Mouse (Mus musculus) T-helper 17 cell (primary cell): Measurements from ENCODE around the gene Rerg.

Experiments used
- in situ Hi-C, 2 experiments: fragments of 300-600 bp; cut with MboI, MseI; formaldehyde crosslinking; loops; 1 replicate in 1 of 2; 2 replicates in 1 of 2; pipeline ENCODE4 v1.15.1; 2025; ENCODE audit warnings: high pct_unique_total_duplicates in 2 of 2

The Rerg gene

DNA sequence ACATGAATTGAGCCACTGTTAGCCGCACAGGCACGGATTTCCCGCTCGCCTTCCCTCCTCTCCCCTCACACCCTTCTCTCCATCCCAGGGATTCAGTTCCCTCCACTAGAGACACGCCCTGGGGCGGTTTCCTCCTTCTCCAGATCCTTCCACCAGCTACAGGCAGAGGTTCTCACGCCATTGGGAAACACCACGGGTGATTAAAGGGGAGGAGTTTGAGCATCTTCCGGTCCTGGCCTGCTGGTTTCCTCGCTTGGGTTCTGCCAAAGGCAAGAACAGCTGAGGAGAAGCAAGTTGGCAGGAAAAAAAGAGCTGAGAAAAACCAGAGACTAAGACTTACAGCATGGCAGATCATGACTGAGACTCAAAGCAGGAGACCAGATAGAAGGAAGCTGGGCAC lies 6.7 kb downstream of the Rerg start:
- in situ Hi-C loops = loop anchor here in 1 of 2 experiments (10.0 kb wide), 1 partner anchor 289 kb away; the partner anchor contains the start of gene Mgp

DNA sequence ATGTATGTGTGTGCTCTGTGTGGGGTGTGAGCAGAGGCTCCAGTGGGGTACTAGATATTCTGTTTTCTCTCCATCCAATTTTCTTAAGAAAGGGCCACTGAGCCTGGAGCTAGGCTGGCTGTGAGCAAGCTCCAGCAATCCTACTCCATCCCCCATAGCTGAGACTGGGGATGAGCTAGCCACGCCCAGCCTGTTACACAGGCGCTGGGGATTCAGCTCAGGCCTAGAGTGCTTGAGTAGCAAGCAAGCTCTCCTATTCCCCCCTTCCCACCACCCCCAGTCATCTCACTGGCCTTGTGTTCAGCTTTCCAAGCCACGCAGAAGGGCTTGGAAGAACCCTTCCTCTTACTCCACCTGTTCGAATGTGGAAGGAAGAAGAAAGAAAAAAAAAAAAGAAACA lies 7.2 kb downstream of the Rerg start:
- in situ Hi-C loops = loop anchor here in 1 of 2 experiments (10.0 kb wide), 1 partner anchor 288 kb away; the partner anchor contains the start of gene Mgp

DNA sequence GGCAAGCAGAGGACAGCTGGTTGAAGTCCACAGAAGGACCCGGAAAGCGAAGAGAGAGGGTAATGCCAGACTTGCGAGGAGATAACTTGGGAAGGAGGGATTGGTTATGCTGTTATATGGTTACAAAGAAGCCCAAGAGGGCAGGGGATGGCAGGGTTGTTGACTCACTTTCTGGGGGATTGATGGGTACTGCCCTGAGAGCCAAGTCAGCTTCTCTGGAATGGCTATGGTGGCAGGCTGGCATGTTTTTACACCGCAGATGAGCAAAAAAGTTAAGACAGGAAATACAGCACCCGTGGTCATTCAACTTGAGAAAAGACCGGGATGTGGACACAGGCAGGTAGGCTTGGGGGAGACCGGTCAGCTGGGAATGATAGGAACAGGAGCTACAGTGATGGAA lies 7.8 kb downstream of the Rerg start:
- in situ Hi-C loops = loop anchor here in 1 of 2 experiments (10.0 kb wide), 1 partner anchor 288 kb away; the partner anchor contains the start of gene Mgp

- in situ Hi-C loops = loop anchor here in 1 of 2 experiments (10.0 kb wide), 1 partner anchor 287 kb away; the partner anchor contains the start of gene Mgp
Measured at GRCm38 (mm10) chr6:137161491-137162088, 8.7 kb downstream of the Rerg start.

DNA sequence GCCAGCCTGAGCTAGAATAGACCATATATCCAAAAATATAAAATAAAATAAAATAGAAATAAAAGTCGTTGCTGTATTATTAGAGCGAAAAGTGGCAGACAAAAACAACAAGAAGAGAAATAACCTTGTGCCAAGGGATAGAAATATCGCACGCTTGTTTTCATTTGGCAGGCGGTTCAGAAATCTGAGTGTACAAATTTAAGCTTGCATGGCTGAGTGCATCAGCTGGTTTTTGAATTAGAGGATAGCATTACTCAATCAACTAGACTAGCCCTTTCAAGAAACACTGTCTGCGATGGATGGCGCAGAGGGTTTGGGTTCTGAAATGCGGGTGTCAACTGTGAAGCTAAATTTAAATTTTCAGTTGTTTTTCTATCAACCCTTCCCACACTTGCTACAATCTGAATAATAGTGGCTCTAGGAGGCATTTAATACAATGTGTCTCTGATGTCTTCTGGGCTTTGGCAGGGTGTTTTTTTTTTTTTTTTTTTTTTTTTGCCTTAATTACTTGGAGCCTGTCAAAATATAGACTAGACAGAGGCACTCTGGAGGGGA lies 10.8 kb downstream of the Rerg start:
- in situ Hi-C loops = no loop called here

DNA sequence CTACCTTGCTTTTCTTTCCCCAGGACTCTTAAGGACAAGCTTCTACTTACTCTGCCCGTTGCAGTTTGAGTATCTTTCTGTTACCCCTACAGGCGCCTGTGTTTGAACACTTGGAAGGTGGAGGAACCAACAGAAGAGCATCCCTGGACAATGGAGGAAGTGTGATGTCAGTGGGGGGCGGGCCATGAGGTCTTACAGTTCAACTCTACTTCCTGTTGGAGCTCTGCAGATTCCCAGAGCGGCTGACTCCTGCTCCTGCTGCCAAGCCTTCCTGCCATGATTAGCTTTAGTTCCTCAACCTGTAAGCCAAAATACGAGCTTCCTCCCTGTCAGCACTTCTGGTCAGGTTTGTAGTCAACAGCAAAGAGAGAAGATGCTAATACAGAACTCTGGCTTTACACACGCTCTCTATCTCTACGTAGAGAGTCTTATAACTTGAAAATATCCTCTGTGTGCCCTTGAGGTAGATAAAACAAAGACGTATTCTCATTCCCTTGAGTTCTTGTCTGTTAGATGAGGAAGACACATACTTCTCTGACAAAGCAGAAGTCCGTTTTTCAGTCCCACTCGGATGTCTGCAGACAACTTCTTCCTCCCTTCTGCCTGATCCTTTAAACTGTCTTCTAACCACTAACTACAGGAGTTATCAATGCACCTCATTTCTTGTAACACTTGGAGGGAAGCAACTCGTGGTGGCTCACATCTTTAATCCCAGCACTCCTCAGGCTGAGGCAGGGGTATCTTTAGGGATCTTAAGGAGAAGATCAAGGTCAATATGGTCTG lies 13.7 kb downstream of the Rerg start:
- in situ Hi-C loops = no loop called here

DNA sequence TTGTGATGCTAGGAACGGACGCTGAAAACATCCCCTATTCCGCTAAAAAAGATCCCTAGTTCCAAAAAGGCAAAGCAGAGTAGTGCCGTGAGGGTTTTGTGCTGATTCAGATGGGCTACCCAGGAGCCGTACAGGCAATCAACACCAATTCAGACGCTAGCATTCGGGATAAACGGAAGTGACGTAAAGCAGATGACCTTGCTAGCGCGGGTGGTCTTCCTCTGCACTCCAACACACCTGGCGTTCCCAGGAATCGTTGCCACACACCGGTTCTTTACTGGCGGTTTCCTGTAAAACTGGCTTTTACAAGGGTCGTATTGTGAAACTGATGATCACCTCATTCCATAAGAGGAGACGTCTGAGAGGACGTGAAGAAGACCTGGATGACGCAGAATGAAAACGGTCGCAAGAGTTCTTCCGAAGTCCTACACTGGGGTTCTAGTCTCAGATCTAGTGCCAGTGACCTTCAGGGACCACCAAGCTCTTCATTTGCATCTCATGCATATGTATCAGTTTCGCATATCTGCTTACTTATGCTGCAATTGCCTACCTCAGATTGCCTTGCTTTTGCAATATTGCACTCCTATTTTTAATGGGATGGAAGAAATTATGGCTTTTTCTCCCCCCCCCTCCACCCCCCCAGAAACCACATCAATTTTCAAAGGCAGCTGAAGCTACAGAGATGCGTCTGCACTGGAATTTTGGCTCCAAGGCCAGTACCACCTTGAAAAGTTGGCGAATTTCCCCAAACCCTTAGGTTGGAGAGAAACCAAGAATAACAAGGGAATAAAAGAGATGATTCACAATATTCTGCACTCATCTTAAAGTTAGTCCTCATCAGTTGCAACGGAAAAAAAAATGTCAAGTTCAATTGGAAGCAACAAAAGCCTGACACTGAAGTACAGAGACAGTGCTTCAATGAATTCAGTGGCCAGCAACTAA lies 14.8 kb downstream of the Rerg start:
- in situ Hi-C loops = no loop called here

DNA sequence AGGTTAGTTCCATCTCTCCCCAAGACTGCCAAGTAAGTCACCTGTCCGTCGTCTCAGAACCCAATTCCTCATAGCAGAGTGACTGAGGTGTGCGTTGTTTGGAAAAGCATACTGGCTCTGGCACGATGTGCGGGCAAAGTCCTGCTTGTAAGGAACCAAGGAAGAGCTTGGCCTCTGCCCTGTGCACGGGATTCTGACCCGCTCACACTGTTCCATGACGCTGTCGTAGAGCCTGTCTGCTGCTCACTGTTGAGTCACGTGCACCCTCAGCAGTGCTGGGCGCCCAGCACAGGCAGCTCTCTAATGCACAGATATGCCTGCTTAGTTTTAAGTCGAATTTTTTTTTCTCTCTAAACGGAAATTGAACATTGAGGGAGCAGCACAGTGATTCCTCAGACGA lies 17.3 kb downstream of the Rerg start:
- in situ Hi-C loops = no loop called here

- in situ Hi-C loops = no loop called here
Measured at GRCm38 (mm10) chr6:137151015-137151414, 19.3 kb downstream of the Rerg start.

DNA sequence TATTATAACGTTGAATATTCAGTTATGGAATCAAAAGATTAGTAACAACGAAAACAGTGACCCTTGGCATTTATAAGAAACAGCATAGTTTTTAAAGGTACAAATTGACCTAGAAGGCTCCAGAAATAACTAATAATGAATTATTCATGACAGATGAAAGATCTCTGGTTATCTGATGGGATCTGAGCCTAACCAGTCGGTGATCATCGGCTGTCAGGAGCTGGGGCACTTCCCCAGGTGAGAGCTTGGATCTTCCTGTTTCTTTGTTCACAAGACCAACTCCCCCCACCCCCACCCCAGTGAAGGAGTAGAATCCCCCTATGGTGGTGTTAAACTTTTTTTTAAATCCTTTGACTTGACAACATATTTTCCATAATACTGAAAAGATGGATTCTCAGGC lies 20.5 kb downstream of the Rerg start:
- in situ Hi-C loops = no loop called here

GRCm38 (mm10) chr6:137146910-137147309 lies 23.4 kb downstream of the Rerg start:
- in situ Hi-C loops = no loop called here

DNA sequence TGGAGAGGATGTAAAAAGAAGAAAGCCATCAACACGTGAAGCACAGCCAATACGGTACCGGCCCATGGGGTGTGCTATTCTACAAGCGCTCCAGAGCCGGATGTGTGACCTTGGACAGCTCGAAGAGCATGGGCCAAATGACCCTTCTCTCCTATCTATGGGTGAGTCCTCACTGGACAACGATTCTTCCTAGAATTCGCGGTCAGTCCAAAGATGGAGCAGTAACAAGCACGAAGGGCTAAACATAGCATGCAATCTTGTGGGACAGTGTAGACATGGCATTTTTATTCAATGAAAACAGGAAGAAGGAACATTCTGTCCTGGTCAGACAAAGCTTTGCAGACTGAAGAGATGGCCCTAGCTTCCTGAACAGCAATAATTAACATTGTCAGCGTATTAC lies 24.7 kb downstream of the Rerg start:
- in situ Hi-C loops = no loop called here

- in situ Hi-C loops = no loop called here
Measured at GRCm38 (mm10) chr6:137144958-137145535, 25.2 kb downstream of the Rerg start.

GRCm38 (mm10) chr6:137144526-137144840 lies 25.8 kb downstream of the Rerg start:
- in situ Hi-C loops = no loop called here

GRCm38 (mm10) chr6:137143818-137144525 lies 26.3 kb downstream of the Rerg start:
- in situ Hi-C loops = no loop called here

GRCm38 (mm10) chr6:137142796-137143195 lies 27.5 kb downstream of the Rerg start:
- in situ Hi-C loops = no loop called here

DNA sequence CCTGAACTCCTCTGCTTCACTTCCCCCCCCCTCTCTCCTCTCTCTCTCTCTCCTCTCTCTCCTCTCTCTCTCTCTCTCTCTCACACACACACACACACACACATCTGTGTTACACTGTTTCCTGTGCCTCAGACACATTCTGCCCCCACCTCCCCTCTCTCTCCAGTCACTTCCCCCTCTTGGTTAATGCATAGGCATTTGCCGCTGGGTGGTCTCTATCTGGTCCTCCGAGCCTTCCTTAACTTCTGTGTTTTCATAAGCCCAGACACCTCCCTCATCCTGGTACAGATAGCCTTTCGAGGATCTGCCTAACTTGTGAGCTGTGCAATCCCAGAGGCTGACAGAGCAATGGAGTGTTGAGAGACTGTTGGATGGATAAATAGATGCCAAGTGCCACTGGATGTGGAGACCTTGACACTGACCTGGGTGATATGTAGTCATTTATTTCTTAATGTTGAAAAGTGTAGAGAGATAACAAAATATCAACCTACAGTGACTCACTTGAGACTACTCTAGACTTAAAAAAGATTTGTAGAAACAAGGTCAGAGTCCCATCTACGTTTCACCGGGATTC lies 29.0 kb downstream of the Rerg start:
- in situ Hi-C loops = no loop called here

DNA sequence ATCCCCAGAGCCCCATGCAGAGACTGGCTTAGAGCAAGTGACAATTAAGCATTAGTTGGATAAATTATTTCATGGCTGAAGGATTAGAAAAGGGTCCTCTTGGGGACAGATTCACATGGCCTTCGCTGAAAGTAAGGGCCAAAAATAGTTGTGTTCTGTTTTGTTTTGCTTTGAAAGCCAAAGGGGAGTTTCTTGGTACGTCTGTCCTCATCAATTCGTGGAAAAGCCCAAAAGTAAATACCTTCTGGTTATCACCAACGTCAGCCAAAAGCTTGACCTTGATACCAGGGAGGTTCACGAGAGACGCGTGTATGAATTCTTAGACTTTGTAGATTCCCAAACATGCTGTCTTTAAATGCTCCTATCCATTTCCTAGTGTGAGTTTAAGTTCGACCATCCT lies 31.5 kb downstream of the Rerg start:
- in situ Hi-C loops = no loop called here

- in situ Hi-C loops = no loop called here
Measured at GRCm38 (mm10) chr6:137138391-137138790, 31.9 kb downstream of the Rerg start.

DNA sequence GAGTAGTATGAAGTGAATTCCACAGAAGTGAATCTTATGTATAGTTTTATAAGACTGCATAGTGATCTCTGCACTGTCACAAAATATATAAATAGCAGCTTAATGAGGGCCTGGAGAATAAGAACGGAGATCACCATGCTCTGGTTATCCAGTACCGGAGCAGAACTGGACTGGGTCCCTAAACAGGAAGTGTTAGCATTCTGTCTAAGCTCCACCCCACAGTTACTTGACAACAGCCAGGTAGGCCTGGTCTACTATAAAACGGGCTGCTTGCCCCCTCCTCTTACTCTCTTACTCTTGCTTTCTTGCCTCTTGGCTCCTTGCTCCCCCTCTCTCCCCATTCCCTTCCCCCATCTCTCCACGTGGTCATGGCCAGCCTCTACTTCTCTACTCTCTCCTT lies 33.9 kb downstream of the Rerg start:
- in situ Hi-C loops = no loop called here
